Mouse (Mus musculus): ENCODE results near the gene BC030500.

DNA sequence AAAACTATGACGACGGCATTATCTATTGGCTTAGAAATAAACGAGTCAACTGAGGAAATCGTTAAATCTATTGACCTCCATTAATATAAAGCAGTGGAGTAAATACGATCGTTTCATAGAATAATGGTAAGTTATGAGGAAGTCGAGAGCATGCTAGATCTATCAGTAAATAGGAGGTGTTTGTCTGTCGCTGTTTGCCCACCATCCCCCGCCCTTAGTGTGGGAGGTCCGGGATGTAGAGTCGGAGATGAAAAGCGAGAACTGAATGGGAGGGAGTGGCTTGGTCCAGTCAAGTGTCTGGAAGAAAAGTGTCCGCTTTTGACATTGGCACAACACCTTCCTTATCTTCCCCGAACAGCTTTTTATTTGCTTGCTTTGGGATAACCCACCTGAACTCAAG is at the start of gene BC030500:
- TF ChIP-seq CTCF (IDR thresholded peaks at IDR 0.05; ENCODE audit: control insufficient read depth, insufficient read depth, low read length): no peak
- no peak for TF ChIP-seq POLR2A (IDR thresholded peaks at IDR 0.05; ENCODE audit: borderline replicate concordance, control insufficient read depth, low read depth, low read length)

Measured in bone marrow, adult 2 months (tissue).